Mouse (Mus musculus) megakaryocyte-erythroid progenitor cell, adult 5 weeks (primary cell): ENCODE results near the gene Slirp. TPM values are rescaled to one million over a fixed set of nuclear protein-coding genes. Genes with fewer than 3 reads are reported as not detected.

ENCODE experiments used
- polyA plus RNA-seq: library from polyadenylated mRNA; stranded (reverse); fragments of >175 nt; gene quantifications from 2 replicates; pipeline ENCODE4 v1.2.3, GENCODE M21; 2012

The Slirp gene
- 2.4 TPM in 2 replicates for polyA plus RNA-seq

DNA sequence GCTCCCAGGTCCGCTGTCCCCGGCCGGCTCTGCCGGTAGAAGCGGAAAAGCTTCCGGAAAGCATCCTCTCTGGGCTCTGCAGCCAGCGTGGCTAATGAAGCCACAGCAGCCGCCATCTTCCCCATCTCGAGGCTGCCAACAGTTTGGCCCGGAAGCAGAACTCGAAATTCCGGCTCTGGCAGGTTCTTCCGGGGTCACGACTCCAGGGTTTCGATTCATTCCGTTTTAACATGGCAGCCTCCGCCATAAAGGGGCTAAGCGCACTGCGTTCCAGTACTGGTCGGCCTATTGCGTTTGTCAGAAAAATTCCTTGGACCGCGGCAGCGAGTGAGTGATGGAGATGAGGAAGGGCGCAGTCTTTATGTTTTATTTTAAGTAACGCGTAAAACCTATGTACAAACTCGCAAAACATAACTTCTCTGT is at the start of gene Slirp, which contains the start of gene Alkbh1:
Slirp (plus strand) TSS at position 197 of the 423 bp plus-strand sequence.
Alkbh1 (minus strand) TSS at position 318 of the 423 bp plus-strand sequence.

DNA sequence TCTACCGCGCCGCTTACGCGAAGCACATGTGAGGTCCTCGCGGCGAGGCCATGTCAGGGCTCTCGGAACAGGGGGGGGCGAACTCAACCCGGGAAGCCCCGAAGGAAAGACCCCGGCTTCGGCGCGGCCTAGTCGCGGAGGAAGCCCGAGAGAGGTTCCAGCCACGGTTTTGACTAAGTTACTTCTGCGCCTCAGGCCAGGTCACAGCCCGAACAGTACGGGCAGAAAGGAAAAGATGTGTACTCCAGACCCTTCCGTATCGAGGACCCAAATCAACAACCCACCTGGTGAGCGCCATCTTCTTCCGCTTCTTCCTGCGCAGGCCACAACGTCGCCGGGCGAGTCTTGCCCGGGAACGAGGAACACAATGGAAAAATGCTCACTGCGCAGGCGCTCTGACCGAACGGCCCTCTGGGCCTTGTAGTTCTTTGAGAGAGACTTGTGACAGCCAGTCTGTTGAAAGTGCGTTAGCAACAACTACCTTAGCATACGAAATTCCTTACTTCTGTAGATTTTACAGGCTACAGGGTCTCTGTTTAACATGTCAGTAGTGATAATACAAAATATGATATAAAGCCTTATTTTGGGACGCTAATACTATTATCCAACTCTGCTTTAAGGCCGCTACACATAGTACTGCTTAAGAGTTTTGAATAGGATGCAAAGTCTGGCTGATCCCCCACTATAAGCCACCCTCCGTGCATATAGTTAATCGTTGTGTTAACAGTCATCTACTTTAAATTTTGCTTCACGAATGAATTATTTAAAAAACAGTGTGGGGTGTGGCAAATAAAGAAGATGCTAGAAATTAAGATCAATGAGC is 28.5 kb downstream of the Slirp start, which contains the start of gene Snw1:
Snw1 (minus strand) TSS at position 311 of the 823 bp plus-strand sequence.

DNA sequence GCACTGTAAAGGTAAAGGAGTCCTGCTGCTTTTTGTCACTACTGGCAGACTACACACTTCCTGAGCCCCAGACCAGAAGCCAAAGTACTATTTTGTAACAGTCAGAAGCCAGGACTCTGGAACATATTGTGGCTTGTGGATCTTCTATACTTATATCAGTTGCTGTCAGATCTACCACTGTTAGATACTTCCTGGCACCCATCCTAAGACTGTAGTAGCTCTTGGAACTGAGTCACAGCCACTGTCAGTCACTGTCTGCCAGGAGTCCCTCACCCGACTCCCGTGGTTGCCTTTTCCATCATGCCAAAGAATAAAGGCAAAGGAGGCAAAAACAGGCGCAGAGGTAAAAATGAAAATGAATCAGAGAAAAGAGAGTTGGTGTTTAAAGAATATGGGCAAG is 50.7 kb downstream of the Slirp start, which contains the start of gene Gm5788:
Gm5788 (plus strand) TSS at position 301 of the 400 bp plus-strand sequence.

Other genes starting within 250 kb of the Slirp start
- 0.05 and 0.06 TPM in 2 replicates for gene Samd15, start 244.2 kb upstream of the Slirp start, polyA plus RNA-seq
- 0.73 and 1.0 TPM in 2 replicates for gene Tmed8, start 243.4 kb upstream of the Slirp start, polyA plus RNA-seq
- 0.05 TPM in 1 of 2 replicates, not detected in the other for gene Noxred1, start 205.2 kb upstream of the Slirp start, polyA plus RNA-seq
- 1.6 and 3.7 TPM in 2 replicates for gene Vipas39, start 177.6 kb upstream of the Slirp start, polyA plus RNA-seq
- 149 and 180 TPM in 2 replicates for gene Ahsa1, start 177.4 kb upstream of the Slirp start, polyA plus RNA-seq
- gene Ism2, start 144.2 kb upstream of the Slirp start, polyA plus RNA-seq, result not detected in 2 replicates
- 55.5 and 69.3 TPM in 2 replicates for gene Sptlc2, start 55.5 kb upstream of the Slirp start, polyA plus RNA-seq
- 33.0 and 33.2 TPM in 2 replicates for gene Alkbh1, start 121 bp downstream of the Slirp start, polyA plus RNA-seq
- 19.4 and 22.2 TPM in 2 replicates for gene Snw1, start 28.4 kb downstream of the Slirp start, polyA plus RNA-seq
- not detected in 2 replicates for gene Gm5788, start 50.8 kb downstream of the Slirp start, polyA plus RNA-seq
- gene Gm8300, start 70.4 kb downstream of the Slirp start, polyA plus RNA-seq, result not detected in 2 replicates
- gene Oog1, start 158.8 kb downstream of the Slirp start, polyA plus RNA-seq, result not detected in 2 replicates
- gene Gm4027, start 175.0 kb downstream of the Slirp start, polyA plus RNA-seq, result not detected in 2 replicates
- gene Gm16381, start 200.7 kb downstream of the Slirp start, polyA plus RNA-seq, result not detected in 2 replicates